Mouse (Mus musculus) C2C12 (cell line): ENCODE measurements around the gene Car2. TPM values are rescaled to one million over a fixed set of nuclear protein-coding genes. Genes with fewer than 3 reads are reported as not detected.

Source experiments
- H3K27me3 ChIP-seq: one replicate; pipeline ENCODE4 v1.6.1; 2011; ENCODE audit not compliant: control insufficient read depth, insufficient read depth, insufficient read length
- H3K36me3 ChIP-seq: one replicate; pipeline ENCODE4 v1.6.1; 2011; ENCODE audit not compliant: control insufficient read depth, insufficient read depth
- H3K4me3 ChIP-seq: one replicate; pipeline ENCODE4 v1.5.1; 2011; ENCODE audit warnings: mild to moderate bottlenecking, control low read depth; ENCODE audit not compliant: poor library complexity, insufficient read depth, severe bottlenecking
- H3K79me2 ChIP-seq: one replicate; pipeline ENCODE4 v1.6.1; 2011; ENCODE audit not compliant: control insufficient read depth, insufficient read depth
- H3K79me3 ChIP-seq: one replicate; pipeline ENCODE4 v1.6.1; 2011; ENCODE audit warnings: low read depth, control low read depth
- H3ac ChIP-seq: one replicate; pipeline ENCODE3; 2011; ENCODE audit warnings: low read depth; ENCODE audit not compliant: control insufficient read depth, insufficient read length
- CEBPB ChIP-seq: IDR thresholded peaks from one replicate; pipeline ENCODE4 v1.6.1; 2011; ENCODE audit warnings: low read depth, mild to moderate bottlenecking, control low read depth, moderate library complexity
- CTCF ChIP-seq: IDR thresholded peaks from one replicate; pipeline ENCODE4 v1.5.1; 2011; ENCODE audit not compliant: control insufficient read depth, insufficient read depth, insufficient read length
- FOSL1 ChIP-seq: IDR thresholded peaks from one replicate; pipeline ENCODE4 v1.8.0; 2011; ENCODE audit warnings: mild to moderate bottlenecking, low read length; ENCODE audit not compliant: poor library complexity, insufficient read depth, severe bottlenecking
- MAX ChIP-seq: IDR thresholded peaks from one replicate; pipeline ENCODE4 v1.6.1; 2011; ENCODE audit warnings: mild to moderate bottlenecking, control low read depth
- MYOD1 ChIP-seq: IDR thresholded peaks from one replicate; pipeline ENCODE4 v1.6.1; 2011; ENCODE audit warnings: low read depth; ENCODE audit not compliant: control insufficient read depth, insufficient read length
- MYOG ChIP-seq: IDR thresholded peaks from one replicate; pipeline ENCODE4 v1.6.1; 2011; ENCODE audit not compliant: control insufficient read depth, insufficient read length; ENCODE audit errors: extremely low read depth
- USF1 ChIP-seq: IDR thresholded peaks from one replicate; pipeline ENCODE4 v1.6.1; 2011; ENCODE audit warnings: low read depth, mild to moderate bottlenecking, control low read depth, moderate library complexity
- polyA plus RNA-seq: library from polyadenylated mRNA; unstranded; fragments of >200 nt; fragmentation: generic; extraction: Trizol; gene quantifications from one replicate; pipeline ENCODE4 v1.2.1, GENCODE M21; 2012; ENCODE audit warnings: missing spikeins

Car2 gene
- polyA plus RNA-seq, 1 experiment = 1.4 TPM

GRCm38 (mm10) chr3:14917261-14917660 is 31.2 kb downstream of the Car2 start:
- no peaks in the 10 kb centered on the region for H3K36me3 ChIP-seq
- TF ChIP-seq MYOG = no peak
- TF ChIP-seq CEBPB = no peak
- no peak for TF ChIP-seq MAX
- TF ChIP-seq MYOD1 = no peak
- TF ChIP-seq USF1 = no peak
- no peak for TF ChIP-seq FOSL1
- TF ChIP-seq CTCF = no peak

GRCm38 (mm10) chr3:14944706-14945105 is 58.6 kb downstream of the Car2 start:
- H3K36me3 ChIP-seq = no peaks in the 10 kb centered on the region
- TF ChIP-seq MYOD1 (no peak), CTCF (no peak), CEBPB (no peak)
- no peak overlapping the region for H3K4me3 ChIP-seq
- no peaks in the 10 kb centered on the region for H3K27me3 ChIP-seq
- no peak overlapping the region for H3ac ChIP-seq
- no peaks in the 10 kb centered on the region for H3K79me2 ChIP-seq
- no peaks in the 10 kb centered on the region for H3K79me3 ChIP-seq

More at GRCm38 (mm10) chr3:14917261-14917660, 31.2 kb downstream of the Car2 start:
- H3K79me2 ChIP-seq = no peaks in the 10 kb centered on the region
- H3K79me3 ChIP-seq = no peaks in the 10 kb centered on the region
- no peak overlapping the region for H3K4me3 ChIP-seq
- no peak overlapping the region for H3ac ChIP-seq
- no peaks in the 10 kb centered on the region for H3K27me3 ChIP-seq

- Histone ChIP-seq H3K4me3 (no peak overlapping the region), H3K36me3 (no peaks in the 10 kb centered on the region), H3K79me2 (no peaks in the 10 kb centered on the region), H3K79me3 (no peaks in the 10 kb centered on the region), H3ac (no peak overlapping the region), H3K27me3 (no peaks in the 10 kb centered on the region)
- TF ChIP-seq MYOG (no peak), USF1 (no peak), MAX (no peak), FOSL1 (no peak), CEBPB (no peak), CTCF (no peak), MYOD1 (no peak)
These were observed 59.6 kb downstream of the Car2 start for GRCm38 (mm10) chr3:14945627-14946026.

- no peaks in the 10 kb centered on the region for H3K79me2 ChIP-seq
- TF ChIP-seq MAX = no peak
- TF ChIP-seq CEBPB = no peak
- no peak for TF ChIP-seq USF1
- TF ChIP-seq FOSL1 = no peak
- TF ChIP-seq MYOD1 = no peak
- TF ChIP-seq CTCF = no peak
- no peak for TF ChIP-seq MYOG
- H3K27me3 ChIP-seq = no peaks in the 10 kb centered on the region
- no peaks in the 10 kb centered on the region for H3K36me3 ChIP-seq
- no peaks in the 10 kb centered on the region for H3K79me3 ChIP-seq
- H3K4me3 ChIP-seq = no peak overlapping the region
- no peak overlapping the region for H3ac ChIP-seq
These were observed 62.2 kb downstream of the Car2 start for GRCm38 (mm10) chr3:14948067-14948800.

- Histone ChIP-seq H3K36me3 (no peaks in the 10 kb centered on the region), H3K4me3 (no peak overlapping the region), H3K79me2 (no peaks in the 10 kb centered on the region), H3K79me3 (no peaks in the 10 kb centered on the region), H3K27me3 (no peaks in the 10 kb centered on the region), H3ac (no peak overlapping the region)
- TF ChIP-seq CTCF = no peak
- TF ChIP-seq MYOG = no peak
- no peak for TF ChIP-seq MAX
- no peak for TF ChIP-seq CEBPB
- no peak for TF ChIP-seq FOSL1
- TF ChIP-seq MYOD1 = no peak
These were observed 64.0 kb downstream of the Car2 start for GRCm38 (mm10) chr3:14950031-14950430.

Other genes with a start within 250 kb of the Car2 start
- gene Car13, start 244.5 kb upstream of the Car2 start, polyA plus RNA-seq = 49.9 TPM
- gene Car1, start 77.9 kb upstream of the Car2 start, polyA plus RNA-seq = 0.04 TPM
- gene Car3, start 22.8 kb upstream of the Car2 start, polyA plus RNA-seq = 26.3 TPM